Mouse (Mus musculus): ENCODE results near the gene Ggta1. TPM values are rescaled to one million over a fixed set of nuclear protein-coding genes. Genes with fewer than 3 reads are reported as not detected.

The Ggta1 gene
- polyA plus RNA-seq (2012; rRNA removed): 5.3 and 9.1 TPM in 2 replicates

DNA sequence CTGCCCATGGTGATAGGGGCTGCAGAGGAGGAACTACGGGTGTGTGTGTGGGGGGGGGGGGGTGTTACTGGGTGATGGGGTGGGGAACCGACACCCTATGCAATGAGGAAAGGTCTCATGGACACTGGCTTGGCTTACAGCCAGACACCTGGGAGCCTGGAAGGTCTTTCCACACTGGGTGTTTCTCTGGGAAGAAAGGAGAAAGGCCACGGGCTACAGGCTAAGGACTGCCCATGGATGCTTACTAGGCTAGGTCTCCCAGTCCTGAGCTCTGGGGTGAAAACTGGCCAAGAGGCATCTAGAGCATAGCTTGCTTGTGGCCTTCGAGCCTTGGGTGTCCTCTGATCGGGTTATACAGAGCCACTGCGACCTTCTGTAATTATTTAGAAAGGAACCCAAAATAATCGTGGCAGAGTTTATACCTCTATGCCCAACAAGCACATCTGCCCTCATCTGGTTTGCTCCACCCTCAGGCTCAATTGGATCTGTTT, at the start of gene Ggta1:
Gene Ggta1, minus strand, starts transcription at position 441 of the 491 bp plus-strand sequence.

DNA sequence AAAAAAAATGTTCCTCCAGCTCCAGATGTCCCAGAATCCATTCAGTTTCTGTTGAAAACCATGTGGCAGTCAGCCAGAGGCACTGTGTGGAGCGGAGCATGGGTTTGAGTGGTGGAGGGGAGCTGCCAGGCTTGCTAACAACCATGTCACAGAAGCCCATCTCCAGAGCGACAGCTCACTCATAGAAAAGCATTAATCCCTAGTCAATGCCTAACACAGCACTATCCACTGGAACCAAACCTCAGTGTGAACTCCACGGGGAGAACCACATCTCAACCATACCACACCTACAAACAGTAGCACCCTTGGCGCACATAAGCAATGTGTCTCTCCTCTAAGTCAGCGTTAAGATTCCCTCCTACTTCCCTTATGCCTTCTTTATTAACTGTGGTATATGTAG, 65.9 kb downstream of the Ggta1 start, which contains the start of gene 4930402F06Rik:
Gene 4930402F06Rik, minus strand, starts transcription at position 80 of the 400 bp plus-strand sequence.

DNA sequence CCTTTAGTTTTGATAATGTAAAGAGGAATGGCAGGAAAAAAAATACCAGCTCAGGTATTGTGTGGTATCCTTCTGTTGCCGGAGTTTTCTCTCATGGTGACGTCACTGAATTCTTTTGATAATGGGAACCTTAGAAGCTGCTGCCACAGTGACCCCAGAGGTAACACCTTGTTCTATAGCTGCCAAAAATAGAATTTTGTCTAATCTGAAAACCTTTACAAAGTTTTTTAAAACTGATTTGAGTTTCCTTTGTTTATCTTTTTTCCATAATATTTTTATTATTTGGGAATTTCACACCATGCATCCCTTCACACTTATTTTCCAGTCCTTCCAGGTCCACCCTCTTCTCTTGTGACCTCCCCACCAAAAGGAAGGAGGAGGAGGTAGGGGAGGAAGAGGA, 95.4 kb downstream of the Ggta1 start, which contains the start of gene 4930568D16Rik:
Gene 4930568D16Rik, minus strand, starts transcription at position 101 of the 400 bp plus-strand sequence.

Other genes with a start within 250 kb of the Ggta1 start
- 22.8 and 61.3 TPM in 2 replicates for gene Gsn, start 206.9 kb downstream of the Ggta1 start, polyA plus RNA-seq (2012; rRNA removed)
- 9.4 and 11.2 TPM in 2 replicates for gene Stom, start 126.3 kb downstream of the Ggta1 start, polyA plus RNA-seq (2012; rRNA removed)
- not detected in 2 replicates for gene 4930568D16Rik, start 95.5 kb downstream of the Ggta1 start, polyA plus RNA-seq (2012; rRNA removed)
- not detected in 2 replicates for gene 4930402F06Rik, start 66.1 kb downstream of the Ggta1 start, polyA plus RNA-seq (2012; rRNA removed)
- 94.2 and 105 TPM in 2 replicates for gene Dab2ip, start 95.0 kb upstream of the Ggta1 start, polyA plus RNA-seq (2012; rRNA removed)